Comparison of ENCODE assay signal across 22 mouse cellular contexts in the genomic region with DNA sequence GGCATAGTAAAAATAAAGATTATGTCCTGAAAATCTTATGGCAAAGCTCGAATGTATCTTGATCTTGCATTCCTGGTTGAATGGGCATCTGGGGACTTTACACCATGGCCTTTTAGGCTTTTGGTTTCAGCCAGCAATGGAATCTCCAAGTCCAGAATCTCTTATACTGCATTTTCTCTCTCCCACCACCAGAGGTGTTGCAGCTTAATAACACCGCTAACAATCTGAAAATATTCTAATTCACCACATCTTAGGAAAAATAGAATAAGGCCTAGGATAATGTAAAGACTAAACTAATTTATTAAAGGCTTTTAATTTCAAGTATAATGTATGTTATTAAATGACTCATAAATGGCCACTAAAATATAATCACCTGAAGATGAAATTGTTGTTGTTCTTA. TPM values are rescaled to one million over a fixed set of nuclear protein-coding genes. Genes with fewer than 3 reads are reported as not detected.
DNase-seq lines count a peak whose midpoint lies in the region; ATAC-seq and TF ChIP-seq lines count a peak whose summit lies in the region.
"Had no signal": no experiment of that assay in that cellular context is flagged by ENCODE, and none has a peak within 500 bp of the region (broad histone marks: within the 10 kb centered on the region; RNA-seq: fewer than 3 reads in every experiment).

No protein-coding gene starts in this region.

- peaks cover 18% of the 10 kb centered on the region for H3K4me1 ChIP-seq in forebrain, postnatal 0 days (ENCODE audit: insufficient read depth)
- H3K4me1 ChIP-seq in forebrain, embryonic 11.5 days (replicated peaks; ENCODE audit: control insufficient read depth, insufficient read depth, low read length), result no peaks in the 10 kb centered on the region; the same call in 1 of the 2 replicates
- no peaks in the 10 kb centered on the region for H3K4me1 ChIP-seq in kidney, postnatal 0 days (replicated peaks; ENCODE audit: insufficient read depth, low read length)
- H3K4me1 ChIP-seq in kidney, embryonic 15.5 days, result peaks cover 7% of the 10 kb centered on the region; the same call in 1 of the 2 replicates
- H3K4me1 ChIP-seq in lung, postnatal 0 days (ENCODE audit: insufficient read depth, low read depth, low read length), result peaks cover 4% of the 10 kb centered on the region; the same call in 1 of the 2 replicates
- H3K4me1 ChIP-seq in lung, adult 2 months (ENCODE audit: control insufficient read depth, insufficient read depth, low read length), result peaks cover 2% of the 10 kb centered on the region; the same call in 1 of the 2 replicates
- no peaks in the 10 kb centered on the region for H3K4me1 ChIP-seq in stomach, postnatal 0 days (replicated peaks; ENCODE audit: control insufficient read depth, insufficient read depth)

- DNase-seq in forebrain, postnatal 0 days, result no peak
- no peak for DNase-seq in forebrain, embryonic 11.5 days (ENCODE audit: low spot score)
- no peak for DNase-seq in kidney, postnatal 0 days (ENCODE audit: low spot score)
- DNase-seq in lung, postnatal 0 days (ENCODE audit: low spot score), result no peak
- no peak for DNase-seq in lung, adult 2 months
- no peak for DNase-seq in stomach, postnatal 0 days (ENCODE audit: low spot score)
- no peak for DNase-seq in thymus, postnatal 10 days (ENCODE audit: low spot score in 2 of 2)
- DNase-seq: adrenal gland, adult 2 months; adrenal gland, postnatal 14 days; cerebellum, adult 11 months; cerebellum, adult 8-10 months; gastrocnemius, postnatal 25 days; heart, adult 18-20 months; heart, postnatal 10 days; heart, postnatal 36 days had no signal

- no peaks in the 10 kb centered on the region for H3K9me3 ChIP-seq in forebrain, postnatal 0 days (ENCODE audit: low read length)
- H3K9me3 ChIP-seq in forebrain, embryonic 11.5 days (ENCODE audit: control insufficient read depth, low read length), result no peaks in the 10 kb centered on the region
- H3K9me3 ChIP-seq in kidney, postnatal 0 days (replicated peaks; ENCODE audit: low read length), result no peaks in the 10 kb centered on the region
- H3K9me3 ChIP-seq in kidney, embryonic 15.5 days (replicated peaks), result no peaks in the 10 kb centered on the region
- no peaks in the 10 kb centered on the region for H3K9me3 ChIP-seq in lung, postnatal 0 days (ENCODE audit: low read length)
- H3K9me3 ChIP-seq in stomach, postnatal 0 days (ENCODE audit: control insufficient read depth, low read length), result no peaks in the 10 kb centered on the region
- H3K9me3 ChIP-seq: forebrain, embryonic 10.5 days; G1E; heart, embryonic 12.5 days; heart, embryonic 15.5 days had no signal

- no peak overlapping the region for H3K27ac ChIP-seq in forebrain, postnatal 0 days (ENCODE audit: low read depth, low read length)
- no peak overlapping the region for H3K27ac ChIP-seq in forebrain, embryonic 11.5 days (ENCODE audit: low read depth, low read length)
- H3K27ac ChIP-seq in kidney, postnatal 0 days, result no peak overlapping the region
- H3K27ac ChIP-seq in kidney, embryonic 15.5 days, result no peak overlapping the region
- H3K27ac ChIP-seq in lung, postnatal 0 days (ENCODE audit: low read length), result no peak overlapping the region
- no peak overlapping the region for H3K27ac ChIP-seq in stomach, postnatal 0 days (replicated peaks)
- H3K27ac ChIP-seq: forebrain, embryonic 10.5 days; heart, embryonic 15.5 days; hindbrain, embryonic 14.5 days had no signal

- no peak for TF ChIP-seq POLR2A in lung, adult 2 months (IDR thresholded peaks at IDR 0.05; ENCODE audit: borderline replicate concordance, extremely low read depth, low read depth, low read length)

- no peak overlapping the region for H3K9ac ChIP-seq in forebrain, postnatal 0 days
- H3K9ac ChIP-seq in forebrain, embryonic 11.5 days (ENCODE audit: low read length), result no peak overlapping the region
- no peak overlapping the region for H3K9ac ChIP-seq in kidney, postnatal 0 days (ENCODE audit: low read depth, low read length)
- no peak overlapping the region for H3K9ac ChIP-seq in kidney, embryonic 15.5 days
- no peak overlapping the region for H3K9ac ChIP-seq in lung, postnatal 0 days (replicated peaks; ENCODE audit: low read depth)
- H3K9ac ChIP-seq in stomach, postnatal 0 days (ENCODE audit: low read length), result no peak overlapping the region
- H3K9ac ChIP-seq: heart, embryonic 12.5 days; heart, embryonic 15.5 days; hindbrain, embryonic 14.5 days had no signal

- WGBS in forebrain, postnatal 0 days, result 60% methylated on average over 2 of the region's 2 CpGs
- WGBS in forebrain, embryonic 11.5 days, result 79% methylated on average over 2 of the region's 2 CpGs
- 57% methylated on average over 2 of the region's 2 CpGs for WGBS in kidney, postnatal 0 days
- WGBS in kidney, embryonic 15.5 days, result 62% methylated on average over 2 of the region's 2 CpGs
- WGBS in lung, postnatal 0 days, result 59% methylated on average over 2 of the region's 2 CpGs
- WGBS in lung, adult 2 months, result 51% methylated on average over 2 of the region's 2 CpGs
- WGBS in stomach, postnatal 0 days, result 61% methylated on average over 2 of the region's 2 CpGs

- H3K27me3 ChIP-seq in forebrain, postnatal 0 days (ENCODE audit: insufficient read depth, low read length), result no peaks in the 10 kb centered on the region
- H3K27me3 ChIP-seq in forebrain, embryonic 11.5 days (ENCODE audit: control insufficient read depth, insufficient read depth, low read length), result no peaks in the 10 kb centered on the region
- H3K27me3 ChIP-seq in kidney, postnatal 0 days (ENCODE audit: insufficient read depth, low read length), result no peaks in the 10 kb centered on the region
- H3K27me3 ChIP-seq in kidney, embryonic 15.5 days, result no peaks in the 10 kb centered on the region
- no peaks in the 10 kb centered on the region for H3K27me3 ChIP-seq in lung, postnatal 0 days (replicated peaks; ENCODE audit: insufficient read depth, low read length)
- no peaks in the 10 kb centered on the region for H3K27me3 ChIP-seq in stomach, postnatal 0 days (ENCODE audit: control insufficient read depth, insufficient read depth, low read length)
- H3K27me3 ChIP-seq: heart, embryonic 12.5 days; heart, embryonic 15.5 days had no signal

- TF ChIP-seq CTCF in forebrain, postnatal 0 days (IDR thresholded peaks at IDR 0.05; ENCODE audit: low read depth), result 0 out of 2 replicates have a peak, but pooled peaks have one; percentile 19
- TF ChIP-seq CTCF in kidney, postnatal 0 days (IDR thresholded peaks at IDR 0.05; ENCODE audit: low read depth), result peak; percentile 19; the same call in 1 of the 2 replicates
- TF ChIP-seq CTCF in lung, postnatal 0 days (IDR thresholded peaks at IDR 0.05), result peak; percentile 25
- no peak for TF ChIP-seq CTCF in lung, adult 2 months (IDR thresholded peaks at IDR 0.05; ENCODE audit: insufficient read depth, low read length)
- peak; percentile 45 for TF ChIP-seq CTCF in stomach, postnatal 0 days (IDR thresholded peaks at IDR 0.05; ENCODE audit: low read depth)

- ATAC-seq in forebrain, postnatal 0 days, result no peak
- ATAC-seq in forebrain, embryonic 11.5 days (replicated peaks; ENCODE audit: low FRiP score), result no peak
- ATAC-seq in kidney, postnatal 0 days (replicated peaks; ENCODE audit: low FRiP score, low read depth), result no peak
- ATAC-seq in kidney, embryonic 15.5 days (replicated peaks; ENCODE audit: low FRiP score), result no peak
- ATAC-seq in lung, postnatal 0 days, result no peak
- no peak for ATAC-seq in stomach, postnatal 0 days (ENCODE audit: low FRiP score, low TSS enrichment)
- ATAC-seq: forebrain, embryonic 14.5 days had no signal

- peaks cover 6% of the 10 kb centered on the region; the same call in 1 of the 2 replicates for H3K36me3 ChIP-seq in forebrain, postnatal 0 days (ENCODE audit: insufficient read depth)
- no peaks in the 10 kb centered on the region for H3K36me3 ChIP-seq in forebrain, embryonic 11.5 days (ENCODE audit: control insufficient read depth, insufficient read depth, low read length)
- H3K36me3 ChIP-seq in kidney, postnatal 0 days (ENCODE audit: insufficient read depth, low read length), result no peaks in the 10 kb centered on the region
- peaks cover 8% of the 10 kb centered on the region; the same call in 1 of the 2 replicates for H3K36me3 ChIP-seq in kidney, embryonic 15.5 days
- H3K36me3 ChIP-seq in lung, postnatal 0 days (ENCODE audit: insufficient read depth, low read length), result no peaks in the 10 kb centered on the region
- H3K36me3 ChIP-seq in stomach, postnatal 0 days (ENCODE audit: control insufficient read depth, insufficient read depth, low read length), result no peaks in the 10 kb centered on the region

- no peak overlapping the region for H3K4me2 ChIP-seq in forebrain, postnatal 0 days (ENCODE audit: low read depth)
- no peak overlapping the region for H3K4me2 ChIP-seq in forebrain, embryonic 11.5 days (ENCODE audit: low read depth, low read length, severe bottlenecking)
- no peak overlapping the region for H3K4me2 ChIP-seq in kidney, postnatal 0 days (ENCODE audit: low read length)
- H3K4me2 ChIP-seq in kidney, embryonic 15.5 days, result no peak overlapping the region
- H3K4me2 ChIP-seq in lung, postnatal 0 days (replicated peaks; ENCODE audit: low read depth, low read length), result no peak overlapping the region
- no peak overlapping the region for H3K4me2 ChIP-seq in stomach, postnatal 0 days (replicated peaks; ENCODE audit: low read depth)
- H3K4me2 ChIP-seq: heart, embryonic 12.5 days; heart, embryonic 15.5 days; hindbrain, embryonic 14.5 days had no signal

- H3K4me3 ChIP-seq in forebrain, postnatal 0 days (ENCODE audit: low read depth, low read length), result no peak overlapping the region
- no peak overlapping the region for H3K4me3 ChIP-seq in forebrain, embryonic 11.5 days (ENCODE audit: low read depth, low read length)
- H3K4me3 ChIP-seq in kidney, postnatal 0 days (replicated peaks; ENCODE audit: low read depth, low read length), result no peak overlapping the region
- H3K4me3 ChIP-seq in kidney, embryonic 15.5 days (replicated peaks), result no peak overlapping the region
- H3K4me3 ChIP-seq in lung, postnatal 0 days (ENCODE audit: low read depth, low read length), result no peak overlapping the region
- no peak overlapping the region for H3K4me3 ChIP-seq in lung, adult 2 months (replicated peaks; ENCODE audit: extremely low read depth, low read depth, low read length)
- no peak overlapping the region for H3K4me3 ChIP-seq in stomach, postnatal 0 days (ENCODE audit: low read depth, low read length)
- H3K4me3 ChIP-seq: forebrain, embryonic 10.5 days; heart, embryonic 12.5 days; heart, embryonic 15.5 days had no signal

- TF ChIP-seq EP300 in lung, postnatal 0 days (IDR thresholded peaks at IDR 0.05), result no peak
- TF ChIP-seq EP300 in stomach, postnatal 0 days (optimal IDR thresholded peaks at IDR 0.05), result no peak

RNA-seq across cellular contexts. Expression of a gene that starts 2.8 kb away (rescaled TPM):
- 89.8 and 96.7 TPM in 2 replicates for total RNA-seq in forebrain, postnatal 0 days (2014; rRNA removed)
- 101 and 107 TPM in 2 replicates for polyA plus RNA-seq in forebrain, postnatal 0 days (2015; fragmentation: Nextera tagmentation; extraction: Ambion mirVana)
- polyA plus RNA-seq in forebrain, embryonic 11.5 days (2014; fragmentation: Nextera tagmentation; extraction: Ambion mirVana), result 125 and 126 TPM in 2 replicates
- polyA plus RNA-seq in kidney, postnatal 0 days (2015; fragmentation: Nextera tagmentation; extraction: Ambion mirVana), result 108 and 109 TPM in 2 replicates
- 104 and 107 TPM in 2 replicates for polyA plus RNA-seq in kidney, embryonic 15.5 days (2015; fragmentation: Nextera tagmentation; extraction: Ambion mirVana)
- 55.4 and 58.7 TPM in 2 replicates for polyA plus RNA-seq in lung, postnatal 0 days (2015; fragmentation: Nextera tagmentation; extraction: Ambion mirVana)
- 58.5 and 67.8 TPM in 2 replicates for polyA plus RNA-seq in lung, adult 2 months (2012; rRNA removed)
- polyA plus RNA-seq in stomach, postnatal 0 days (2015; fragmentation: Nextera tagmentation; extraction: Ambion mirVana), result 63.3 and 65.9 TPM in 2 replicates
